Comparison of ENCODE assay signal across 14 mouse cellular contexts in the genomic region with DNA sequence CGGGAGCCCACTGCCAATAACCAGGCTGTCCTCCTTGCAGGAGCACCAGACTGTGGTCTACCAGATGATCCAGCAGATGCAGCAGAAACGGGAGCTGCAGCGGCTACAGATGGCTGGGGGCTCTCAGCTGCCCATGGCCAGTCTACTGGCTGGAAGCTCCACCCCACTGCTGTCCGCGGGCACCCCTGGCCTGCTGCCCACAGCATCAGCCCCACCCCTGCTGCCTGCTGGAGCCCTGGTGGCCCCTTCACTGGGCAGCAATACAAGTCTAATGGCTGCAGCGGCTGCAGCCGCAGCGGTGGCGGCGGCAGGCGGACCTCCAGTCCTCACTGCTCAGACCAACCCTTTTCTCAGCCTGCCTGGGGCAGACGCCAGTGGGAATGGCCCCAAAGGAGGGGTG. TPM values are rescaled to one million over a fixed set of nuclear protein-coding genes. Genes with fewer than 3 reads are reported as not detected.
A peak's percentile ranks its signal among the peaks of the same experiment; 100 is the strongest.
DNase-seq lines count a peak whose midpoint lies in the region; ATAC-seq and TF ChIP-seq lines count a peak whose summit lies in the region.
"Had no signal": no experiment of that assay in that cellular context is flagged by ENCODE, and none has a peak within 500 bp of the region (broad histone marks: within the 10 kb centered on the region; RNA-seq: fewer than 3 reads in every experiment).

No protein-coding gene starts in this region.

- TF ChIP-seq POLR2A in thymus, adult 2 months (IDR thresholded peaks at IDR 0.05; ENCODE audit: control insufficient read depth, extremely low read depth, insufficient read depth, low read length, poor library complexity): no peak

- H3K9ac ChIP-seq in hindbrain, embryonic 12.5 days: no peak overlapping the region; the same call in 1 of the 2 replicates
- H3K9ac ChIP-seq in lung, embryonic 16.5 days (ENCODE audit: low read length): peak overlapping the region; percentile 40; the same call in 1 of the 2 replicates
- H3K9ac ChIP-seq: intestine, embryonic 15.5 days had no signal

- ATAC-seq in hindbrain, embryonic 12.5 days (ENCODE audit: low FRiP score): no peak
- 0 out of 2 replicates have a peak, but pooled peaks have one; percentile 26 for ATAC-seq in lung, embryonic 16.5 days (ENCODE audit: low read depth)
- ATAC-seq: intestine, embryonic 15.5 days; midbrain, embryonic 16.5 days had no signal

- peaks cover 52% of the 10 kb centered on the region for H3K4me1 ChIP-seq in hindbrain, embryonic 10.5 days (replicated peaks)
- H3K4me1 ChIP-seq in hindbrain, embryonic 12.5 days: peaks cover 18% of the 10 kb centered on the region
- peaks cover 44% of the 10 kb centered on the region for H3K4me1 ChIP-seq in lung, embryonic 16.5 days (replicated peaks; ENCODE audit: control insufficient read depth, insufficient read depth, low read length)
- peaks cover 23% of the 10 kb centered on the region for H3K4me1 ChIP-seq in thymus, adult 2 months (replicated peaks; ENCODE audit: control insufficient read depth, insufficient read depth, low read length)

- H3K4me2 ChIP-seq in hindbrain, embryonic 12.5 days (replicated peaks): no peak overlapping the region
- H3K4me2 ChIP-seq in lung, embryonic 16.5 days (ENCODE audit: low read depth, low read length): 0 out of 2 replicates have a peak overlapping the region, but pooled peaks have one; percentile 14
- H3K4me2 ChIP-seq: intestine, embryonic 15.5 days; liver, embryonic 11.5 days had no signal

- peak; percentile 79 to 87 for DNase-seq in cerebellum, postnatal 10 days
- no peak for DNase-seq in cerebellum, adult 8-10 months
- DNase-seq in hindbrain, embryonic 10.5 days (ENCODE audit: low spot score): no peak
- peak; percentile 30 to 61 for DNase-seq in adrenal gland, postnatal 36 days
- DNase-seq in frontal cortex, postnatal 10 days (ENCODE audit: low spot score in 2 of 2): no peak
- no peak for DNase-seq in thymus, adult 2 months
- DNase-seq: cerebellum, adult 11-12 months; layer of hippocampus, adult 9-11 months had no signal

- no peaks in the 10 kb centered on the region for H3K9me3 ChIP-seq in hindbrain, embryonic 10.5 days
- H3K9me3 ChIP-seq in hindbrain, embryonic 12.5 days (replicated peaks): no peaks in the 10 kb centered on the region
- no peaks in the 10 kb centered on the region for H3K9me3 ChIP-seq in lung, embryonic 16.5 days (ENCODE audit: control insufficient read depth, low read length)
- H3K9me3 ChIP-seq: intestine, embryonic 15.5 days had no signal

- WGBS in hindbrain, embryonic 10.5 days: 83% methylated on average over 12 of the region's 12 CpGs
- 79% methylated on average over 12 of the region's 12 CpGs for WGBS in hindbrain, embryonic 12.5 days
- 54% methylated on average over 12 of the region's 12 CpGs for WGBS in lung, embryonic 16.5 days
- WGBS in thymus, adult 2 months: 95% methylated on average over 12 of the region's 12 CpGs

- H3K4me3 ChIP-seq in hindbrain, embryonic 10.5 days: no peak overlapping the region; the same call in 1 of the 2 replicates
- no peak overlapping the region for H3K4me3 ChIP-seq in hindbrain, embryonic 12.5 days
- no peak overlapping the region for H3K4me3 ChIP-seq in lung, embryonic 16.5 days (ENCODE audit: low read length)
- no peak overlapping the region for H3K4me3 ChIP-seq in thymus, adult 2 months (ENCODE audit: control insufficient read depth, insufficient read depth, low read length)
- H3K4me3 ChIP-seq: erythroblast, embryonic 14.5 days; intestine, embryonic 15.5 days had no signal

- H3K27ac ChIP-seq in hindbrain, embryonic 10.5 days: peak overlapping the region; percentile 16; the same call in 1 of the 2 replicates
- no peak overlapping the region for H3K27ac ChIP-seq in hindbrain, embryonic 12.5 days
- H3K27ac ChIP-seq in lung, embryonic 16.5 days (ENCODE audit: low read length): peak overlapping the region; percentile 65
- H3K27ac ChIP-seq in thymus, adult 2 months (ENCODE audit: control insufficient read depth, insufficient read depth, low read length): no peak overlapping the region
- H3K27ac ChIP-seq: intestine, embryonic 15.5 days had no signal

- no peaks in the 10 kb centered on the region; the same call in 1 of the 2 replicates for H3K27me3 ChIP-seq in hindbrain, embryonic 10.5 days (ENCODE audit: insufficient read depth, poor library complexity, severe bottlenecking)
- no peaks in the 10 kb centered on the region for H3K27me3 ChIP-seq in hindbrain, embryonic 12.5 days
- no peaks in the 10 kb centered on the region for H3K27me3 ChIP-seq in lung, embryonic 16.5 days (ENCODE audit: control insufficient read depth, insufficient read depth, low read depth, low read length)
- H3K27me3 ChIP-seq in thymus, adult 2 months (ENCODE audit: control insufficient read depth, insufficient read depth, low read length): no peaks in the 10 kb centered on the region
- H3K27me3 ChIP-seq: intestine, embryonic 15.5 days had no signal

- H3K36me3 ChIP-seq in hindbrain, embryonic 10.5 days: peaks cover 83% of the 10 kb centered on the region
- peaks cover 72% of the 10 kb centered on the region for H3K36me3 ChIP-seq in hindbrain, embryonic 12.5 days
- peaks cover 21% of the 10 kb centered on the region for H3K36me3 ChIP-seq in lung, embryonic 16.5 days (ENCODE audit: control insufficient read depth, insufficient read depth, low read length)
- peaks cover 16% of the 10 kb centered on the region for H3K36me3 ChIP-seq in thymus, adult 2 months (ENCODE audit: control insufficient read depth, insufficient read depth, low read length)

- no peak for TF ChIP-seq CTCF in thymus, adult 2 months (IDR thresholded peaks at IDR 0.05; ENCODE audit: borderline replicate concordance, control insufficient read depth, extremely low read depth, insufficient read depth, low read length, poor library complexity)

RNA-seq across cellular contexts. Expression of a gene that starts 5.2 kb away (rescaled TPM):
- polyA plus RNA-seq in hindbrain, embryonic 10.5 days (2016; fragmentation: Nextera tagmentation; extraction: Ambion mirVana): 18.3 and 24.0 TPM in 2 replicates
- polyA plus RNA-seq in hindbrain, embryonic 12.5 days (2016; fragmentation: Nextera tagmentation; extraction: Ambion mirVana): 14.7 and 17.1 TPM in 2 replicates
- 100 to 1,000 TPM; 187 to 222 TPM for total RNA-seq in adrenal gland, postnatal 36 days (2021)
- 57.5 and 66.6 TPM in 2 replicates for polyA plus RNA-seq in lung, embryonic 16.5 days (2015; fragmentation: Nextera tagmentation; extraction: Ambion mirVana)
- 24.9 and 25.3 TPM in 2 replicates for polyA plus RNA-seq in thymus, adult 2 months (2012; rRNA removed)
- polyA plus RNA-seq: erythroblast, embryonic 14.5 days had no signal

RNA-seq across cellular contexts. Expression of a gene that starts 17.2 kb away (rescaled TPM):
- polyA plus RNA-seq in hindbrain, embryonic 10.5 days (2016; fragmentation: Nextera tagmentation; extraction: Ambion mirVana): 2.1 and 2.2 TPM in 2 replicates
- polyA plus RNA-seq in hindbrain, embryonic 12.5 days (2016; fragmentation: Nextera tagmentation; extraction: Ambion mirVana): 2.9 and 3.5 TPM in 2 replicates
- 10 to 100 TPM; 38.6 to 41.5 TPM for total RNA-seq in adrenal gland, postnatal 36 days (2021)
- polyA plus RNA-seq in lung, embryonic 16.5 days (2015; fragmentation: Nextera tagmentation; extraction: Ambion mirVana): 3.4 and 4.0 TPM in 2 replicates
- polyA plus RNA-seq in thymus, adult 2 months (2012; rRNA removed): 89.5 and 99.1 TPM in 2 replicates

RNA-seq across cellular contexts. Expression of a gene that starts 19.9 kb away (rescaled TPM):
- 15.6 and 17.0 TPM in 2 replicates for polyA plus RNA-seq in hindbrain, embryonic 10.5 days (2016; fragmentation: Nextera tagmentation; extraction: Ambion mirVana)
- polyA plus RNA-seq in hindbrain, embryonic 12.5 days (2016; fragmentation: Nextera tagmentation; extraction: Ambion mirVana): 23.3 and 24.7 TPM in 2 replicates
- 10 to 100 TPM; 25.7 to 28.5 TPM for total RNA-seq in adrenal gland, postnatal 36 days (2021)
- polyA plus RNA-seq in lung, embryonic 16.5 days (2015; fragmentation: Nextera tagmentation; extraction: Ambion mirVana): 16.2 and 16.5 TPM in 2 replicates
- 22.6 and 28.2 TPM in 2 replicates for polyA plus RNA-seq in thymus, adult 2 months (2012; rRNA removed)

RNA-seq across cellular contexts. Expression of a gene that starts 22.8 kb away (rescaled TPM):
- polyA plus RNA-seq in hindbrain, embryonic 10.5 days (2016; fragmentation: Nextera tagmentation; extraction: Ambion mirVana): 642 and 643 TPM in 2 replicates
- 375 and 438 TPM in 2 replicates for polyA plus RNA-seq in hindbrain, embryonic 12.5 days (2016; fragmentation: Nextera tagmentation; extraction: Ambion mirVana)
- total RNA-seq in adrenal gland, postnatal 36 days (2021): 100 to 1,000 TPM; 227 to 235 TPM
- polyA plus RNA-seq in lung, embryonic 16.5 days (2015; fragmentation: Nextera tagmentation; extraction: Ambion mirVana): 430 and 457 TPM in 2 replicates
- polyA plus RNA-seq in thymus, adult 2 months (2012; rRNA removed): 421 and 477 TPM in 2 replicates

RNA-seq across cellular contexts. Expression of a gene that starts 50.9 kb away (rescaled TPM):
- 13.4 and 14.3 TPM in 2 replicates for polyA plus RNA-seq in hindbrain, embryonic 10.5 days (2016; fragmentation: Nextera tagmentation; extraction: Ambion mirVana)
- polyA plus RNA-seq in hindbrain, embryonic 12.5 days (2016; fragmentation: Nextera tagmentation; extraction: Ambion mirVana): 11.2 and 11.7 TPM in 2 replicates
- 1 to 10 TPM; 4.9 to 5.8 TPM for total RNA-seq in adrenal gland, postnatal 36 days (2021)
- 1.1 and 2.1 TPM in 2 replicates for polyA plus RNA-seq in lung, embryonic 16.5 days (2015; fragmentation: Nextera tagmentation; extraction: Ambion mirVana)
- 5.6 and 8.4 TPM in 2 replicates for polyA plus RNA-seq in thymus, adult 2 months (2012; rRNA removed)

Comparison
In these comparisons a context has a peak if more than half of its experiments do, and no peak if none do; other contexts are left out.
1. DNase-seq: peak in cerebellum, postnatal 10 days (2 of 2) and adrenal gland, postnatal 36 days (2 of 2); none in cerebellum, adult 8-10 months (single experiment), hindbrain, embryonic 10.5 days (single experiment), frontal cortex, postnatal 10 days (0 of 2) and thymus, adult 2 months (single experiment).
2. H3K27ac ChIP-seq: peak in hindbrain, embryonic 10.5 days (single experiment) and lung, embryonic 16.5 days (single experiment); none in hindbrain, embryonic 12.5 days (single experiment) and thymus, adult 2 months (single experiment).
3. RNA of a gene that starts 17.2 kb away (polyA plus RNA-seq): 89.5 to 99.1 TPM in thymus, adult 2 months; 2.9 to 3.5 TPM in hindbrain, embryonic 12.5 days, 3.4 to 4.0 TPM in lung, embryonic 16.5 days and 2.1 to 2.2 TPM in hindbrain, embryonic 10.5 days; every median in the first group is over 10 times any median in the second.